Mouse (Mus musculus) erythroblast, embryonic 14.5 days (primary cell): Measurements from ENCODE around the gene Olfr725.

ENCODE experiments used
- GATA1 ChIP-seq: IDR thresholded peaks from 2 replicates; pipeline ENCODE4 v1.6.1; 2012; ENCODE audit warnings: low read length, inconsistent platforms, mixed read lengths
- TAL1 ChIP-seq: IDR thresholded peaks from 3 replicates; pipeline ENCODE4 v1.6.1; 2012; ENCODE audit warnings: low read length, inconsistent platforms, mixed read lengths

DNA sequence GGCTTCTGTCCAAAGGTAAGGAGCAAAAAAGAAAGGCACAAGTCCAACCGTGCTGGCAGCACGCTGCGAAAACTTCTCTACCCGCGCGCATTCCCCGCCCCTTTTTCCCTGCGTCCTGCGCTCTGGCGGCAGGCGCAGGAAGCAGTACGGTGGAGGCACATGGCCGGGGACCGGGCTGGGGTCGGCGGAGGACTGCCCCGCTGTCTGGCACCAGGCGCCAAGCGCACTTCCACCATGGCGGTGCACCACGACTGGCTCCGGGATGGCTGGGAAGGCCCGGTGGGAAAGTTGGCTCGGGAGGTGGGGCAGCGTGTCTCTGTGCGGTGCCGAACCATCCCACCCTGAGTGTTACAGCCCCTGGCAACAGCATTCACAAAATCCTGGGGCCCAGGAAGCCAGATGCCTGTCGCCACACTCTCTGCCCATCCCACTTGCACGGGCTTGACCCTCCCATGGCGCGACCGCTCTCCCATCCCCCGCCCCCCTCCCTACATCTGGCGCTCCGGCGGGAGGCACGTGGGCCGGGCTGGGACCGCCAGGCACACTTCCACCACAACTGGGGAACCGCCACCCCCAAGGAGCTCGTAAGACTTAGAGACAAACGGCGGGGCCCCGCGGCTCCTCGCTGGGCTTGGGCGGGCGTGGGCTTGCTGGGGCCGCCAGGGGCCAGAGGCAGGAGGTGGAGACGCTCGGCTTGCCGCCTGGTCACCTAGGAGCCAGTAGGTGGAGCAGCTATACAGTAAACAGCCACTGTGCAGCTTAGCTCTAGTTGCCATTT, 22.0 kb upstream of the Olfr725 start:
- TF ChIP-seq GATA1, result no peak
- TF ChIP-seq TAL1, result no peak
